Mouse (Mus musculus): ENCODE data around the gene Slc3a1. TPM values are rescaled to one million over a fixed set of nuclear protein-coding genes. Genes with fewer than 3 reads are reported as not detected.

The Slc3a1 gene
- total RNA-seq (2021): under 1 TPM; 0.15 TPM
- long read RNA-seq, experiment 1: 0 reads
- long read RNA-seq, experiment 2: 0 reads

DNA sequence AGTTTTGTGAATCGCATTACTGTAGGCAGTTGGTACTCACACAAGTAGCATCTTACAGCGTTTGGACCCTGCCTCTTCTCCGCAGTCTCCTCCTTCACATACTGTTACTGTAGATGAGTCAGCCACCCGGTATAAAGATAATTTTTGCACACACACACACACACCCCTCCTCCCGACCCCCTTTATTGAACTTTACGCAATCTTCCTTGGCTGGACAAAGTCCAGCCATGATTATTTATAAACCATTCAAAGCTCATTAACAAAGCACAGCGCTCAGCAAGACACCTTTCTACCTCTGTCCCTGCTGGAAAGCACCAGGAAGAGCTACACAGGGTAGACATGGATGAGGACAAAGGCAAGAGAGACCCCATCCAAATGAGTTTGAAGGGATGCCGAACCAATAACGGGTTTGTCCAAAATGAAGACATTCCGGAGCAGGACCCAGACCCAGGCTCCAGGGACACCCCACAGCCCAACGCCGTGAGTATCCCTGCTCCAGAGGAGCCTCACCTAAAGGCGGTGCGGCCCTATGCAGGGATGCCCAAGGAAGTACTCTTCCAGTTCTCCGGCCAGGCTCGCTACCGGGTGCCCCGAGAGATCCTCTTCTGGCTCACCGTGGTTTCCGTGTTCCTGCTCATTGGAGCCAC, at the start of gene Slc3a1:
Gene Slc3a1, plus strand, starts transcription at position 284 of the 647 bp plus-strand sequence.
- no peak for TF ChIP-seq CTCF (conservative IDR thresholded peaks at IDR 0.05)
- no peak for DNase-seq (ENCODE audit: low spot score in 2 of 2)
- Histone ChIP-seq H3K27ac (no peak within 1 kb of the TSS), H3K4me3 (no peak within 1 kb of the TSS)

DNA sequence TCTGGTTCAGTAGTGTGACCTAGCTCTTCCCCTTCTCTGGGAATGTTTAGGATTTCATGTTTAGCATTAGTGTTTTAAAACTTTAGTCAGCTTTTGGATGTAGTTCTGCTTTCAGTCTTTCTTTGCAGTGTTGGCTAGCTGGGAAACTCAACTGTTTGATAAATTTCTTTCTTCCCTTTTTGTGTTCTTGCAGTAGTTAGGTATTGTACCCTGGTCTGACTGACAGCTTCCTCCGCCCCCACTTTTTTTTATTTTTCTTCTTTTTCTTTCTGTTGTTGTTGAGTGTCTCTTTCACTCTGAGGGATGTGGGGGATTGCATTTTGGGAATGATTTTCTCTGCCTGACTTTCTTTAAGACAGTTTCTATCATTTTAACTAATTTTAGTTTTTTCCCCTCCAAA, 46.5 kb upstream of the Slc3a1 start:
- Histone ChIP-seq H3K4me3 (no peak overlapping the region), H3K27ac (no peak overlapping the region)
- no peak for TF ChIP-seq CTCF (conservative IDR thresholded peaks at IDR 0.05)
- no peak for DNase-seq (ENCODE audit: low spot score in 2 of 2)

DNA sequence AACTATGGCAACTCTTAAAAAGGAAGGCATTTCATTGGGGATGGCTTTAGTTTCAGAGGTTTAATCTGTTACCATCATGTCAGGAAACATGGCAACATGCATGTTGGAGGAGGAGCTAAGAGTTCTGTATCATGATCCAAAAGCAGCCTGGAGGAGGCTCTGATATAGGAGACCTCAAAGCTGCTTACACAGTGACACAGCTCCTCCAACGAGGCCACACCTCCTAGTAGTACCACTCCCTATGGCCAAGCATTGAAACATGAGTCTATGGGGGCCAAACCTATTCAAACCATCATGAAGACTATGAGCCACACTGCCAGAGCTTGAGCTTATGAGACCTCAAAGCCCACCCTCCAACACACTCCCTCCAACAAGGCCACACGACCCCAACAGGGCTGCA, 45.4 kb upstream of the Slc3a1 start:
- no peak for DNase-seq (ENCODE audit: low spot score in 2 of 2)
- TF ChIP-seq CTCF (conservative IDR thresholded peaks at IDR 0.05): no peak
- Histone ChIP-seq H3K4me3 (no peak overlapping the region), H3K27ac (no peak overlapping the region)

DNA sequence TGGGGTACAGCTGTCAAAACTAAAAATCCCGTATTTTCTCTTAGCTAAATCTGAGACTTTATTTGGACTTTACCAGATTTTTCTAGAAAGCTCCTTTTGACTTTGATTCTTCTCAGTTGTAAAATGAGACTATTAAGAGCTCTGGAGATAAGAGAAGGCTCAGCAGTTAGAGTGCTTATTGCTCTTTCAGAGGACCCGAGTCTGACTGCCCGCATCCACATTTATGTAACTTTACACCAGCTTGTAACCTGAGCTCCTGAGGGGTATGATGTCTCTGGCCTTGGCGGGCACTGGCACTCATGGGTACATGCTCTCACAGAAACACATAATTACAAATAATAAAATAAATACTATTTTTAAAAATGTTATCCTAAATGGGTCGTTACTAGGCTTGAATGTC, 41.8 kb upstream of the Slc3a1 start:
- TF ChIP-seq CTCF (conservative IDR thresholded peaks at IDR 0.05): no peak
- Histone ChIP-seq H3K4me3 (no peak overlapping the region), H3K27ac (no peak overlapping the region)
- DNase-seq (ENCODE audit: low spot score in 2 of 2): no peak

DNA sequence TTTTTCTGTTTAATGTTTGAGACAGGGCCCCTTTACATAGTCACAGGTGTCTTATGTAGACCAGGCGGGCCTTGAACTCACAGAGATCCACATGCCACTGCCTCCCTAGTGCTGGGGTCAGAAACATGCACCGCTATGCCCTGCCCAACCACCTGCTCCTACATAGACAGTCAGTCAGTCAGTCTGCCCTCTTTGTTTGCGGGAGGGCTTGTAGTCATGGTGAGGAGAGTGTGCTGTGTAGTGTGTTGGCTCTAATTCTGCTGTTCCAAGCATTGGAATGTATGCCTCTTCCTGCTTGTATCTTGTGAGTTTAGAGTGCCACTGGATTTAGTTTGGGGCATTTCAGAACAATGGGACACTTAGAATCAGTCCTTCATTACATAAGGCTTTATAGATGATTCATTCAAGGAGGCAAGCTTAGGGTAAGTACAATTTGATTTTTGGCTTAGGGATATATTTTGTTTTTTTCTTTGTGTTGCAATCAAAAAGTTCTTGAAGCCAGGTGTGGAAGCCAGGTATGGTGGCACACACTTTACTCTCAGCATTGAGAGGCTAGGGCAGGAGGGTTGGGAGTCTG, 40.3 kb upstream of the Slc3a1 start:
- Histone ChIP-seq H3K4me3 (no peak overlapping the region), H3K27ac (0 out of 2 replicates have a peak overlapping the region, but pooled peaks have one; percentile 10)
- no peak for TF ChIP-seq CTCF (conservative IDR thresholded peaks at IDR 0.05)
- no peak for DNase-seq (ENCODE audit: low spot score in 2 of 2)

DNA sequence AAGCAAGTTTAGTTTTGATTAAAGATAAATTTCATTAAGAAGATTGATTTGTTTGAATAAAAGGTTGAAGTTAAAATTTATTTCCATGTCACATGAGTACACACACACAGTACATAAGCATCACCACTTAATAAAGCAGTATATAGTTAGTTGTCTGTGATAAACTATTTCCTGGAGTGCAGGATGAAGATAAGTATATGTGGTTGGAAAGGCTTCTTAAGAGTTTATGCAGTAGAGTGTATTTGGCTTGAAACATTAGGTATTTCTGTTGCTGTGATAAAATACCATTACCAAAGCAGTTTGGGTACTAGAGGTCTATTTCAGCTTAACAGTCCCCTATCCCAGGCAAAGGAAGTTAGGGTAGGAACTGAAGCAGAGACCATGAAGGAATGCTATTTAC, 39.7 kb upstream of the Slc3a1 start:
- TF ChIP-seq CTCF (conservative IDR thresholded peaks at IDR 0.05): no peak
- DNase-seq (ENCODE audit: low spot score in 2 of 2): no peak
- no peak overlapping the region for H3K27ac ChIP-seq
- H3K4me3 ChIP-seq: no peak overlapping the region

DNA sequence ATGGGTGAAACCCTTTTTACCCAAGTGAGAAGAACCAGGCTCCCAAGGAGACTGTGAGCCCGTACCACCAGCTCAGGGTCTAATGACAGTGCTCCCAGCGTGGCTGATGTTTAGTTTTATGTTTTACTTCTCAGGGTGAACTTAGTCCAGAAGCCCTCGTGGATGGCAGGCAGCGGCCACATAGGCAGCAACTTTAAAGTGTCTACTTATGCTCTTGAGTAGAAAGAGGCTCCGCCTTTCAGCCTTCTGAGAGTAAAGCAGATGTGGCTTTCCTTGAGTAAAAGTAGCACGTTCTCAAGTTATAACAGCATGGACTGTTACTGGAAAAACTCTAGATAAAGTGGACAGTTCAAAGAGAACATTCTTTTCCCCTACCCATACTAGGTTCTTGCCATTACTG, 32.3 kb upstream of the Slc3a1 start:
- no peak overlapping the region for H3K4me3 ChIP-seq
- no peak for TF ChIP-seq CTCF (conservative IDR thresholded peaks at IDR 0.05)
- H3K27ac ChIP-seq: no peak overlapping the region
- no peak for DNase-seq (ENCODE audit: low spot score in 2 of 2)

DNA sequence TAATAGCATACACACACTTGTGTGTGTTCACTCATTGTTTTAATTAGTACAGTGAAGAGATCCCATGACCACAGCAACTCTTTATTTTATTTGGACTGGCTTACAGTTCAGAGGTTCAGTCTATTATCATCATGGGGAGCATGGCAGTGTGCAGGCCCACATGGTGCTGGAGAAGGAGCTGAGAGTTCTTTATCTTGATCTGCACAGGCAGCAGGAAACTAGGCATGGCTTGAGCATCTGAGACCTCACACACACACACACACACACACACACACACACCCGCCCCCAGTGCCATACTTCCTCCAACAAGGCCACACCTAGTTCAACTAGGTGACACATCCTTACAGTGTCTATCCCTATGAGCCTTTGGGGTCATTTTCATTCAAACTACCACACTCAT, 30.5 kb upstream of the Slc3a1 start:
- Histone ChIP-seq H3K4me3 (no peak overlapping the region), H3K27ac (no peak overlapping the region)
- no peak for TF ChIP-seq CTCF (conservative IDR thresholded peaks at IDR 0.05)
- DNase-seq (ENCODE audit: low spot score in 2 of 2): no peak

DNA sequence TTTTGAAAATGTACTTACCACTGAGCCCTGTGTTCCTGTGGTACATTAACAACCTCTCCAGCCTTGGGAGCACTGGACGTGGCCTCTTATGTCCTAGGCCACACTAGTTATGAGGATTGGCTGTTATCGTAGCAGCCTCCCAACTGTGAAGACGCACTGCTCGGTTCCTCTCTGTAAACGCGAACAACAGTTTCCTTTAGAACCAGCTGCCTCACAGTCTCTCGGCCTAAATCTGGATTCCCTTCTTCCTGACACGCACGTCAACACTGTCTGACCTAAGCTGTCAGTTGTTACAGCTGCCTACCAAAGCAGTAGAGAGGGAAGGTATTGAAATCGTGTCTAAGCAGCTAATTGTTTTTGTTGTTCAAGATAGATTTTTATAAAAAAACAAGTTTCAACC, 28.5 kb upstream of the Slc3a1 start:
- Histone ChIP-seq H3K4me3 (no peak overlapping the region), H3K27ac (peak overlapping the region; percentile 68)
- DNase-seq (ENCODE audit: low spot score in 2 of 2): no peak
- TF ChIP-seq CTCF (conservative IDR thresholded peaks at IDR 0.05): no peak

DNA sequence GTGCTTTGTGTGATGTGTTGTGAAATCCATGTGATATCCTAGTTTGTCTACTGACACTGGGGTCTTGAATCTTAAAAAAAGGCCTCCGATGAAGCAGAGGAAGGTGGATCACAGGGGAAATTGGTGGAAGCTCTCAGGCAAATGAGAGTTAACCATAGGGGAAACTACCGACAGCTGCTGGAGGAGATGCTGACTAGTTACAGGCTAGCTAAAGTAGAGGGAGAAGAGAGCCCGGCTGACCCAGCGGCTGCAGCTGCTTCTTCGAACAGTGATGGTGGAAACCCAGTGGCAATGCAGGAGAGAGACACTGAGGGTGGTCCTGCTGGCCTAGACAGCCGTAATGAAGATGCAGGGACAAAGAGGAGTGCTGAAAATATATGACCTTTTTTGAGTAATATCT, 14.7 kb upstream of the Slc3a1 start:
- Histone ChIP-seq H3K4me3 (no peak overlapping the region), H3K27ac (no peak overlapping the region)
- no peak for DNase-seq (ENCODE audit: low spot score in 2 of 2)
- TF ChIP-seq CTCF (conservative IDR thresholded peaks at IDR 0.05): no peak

DNA sequence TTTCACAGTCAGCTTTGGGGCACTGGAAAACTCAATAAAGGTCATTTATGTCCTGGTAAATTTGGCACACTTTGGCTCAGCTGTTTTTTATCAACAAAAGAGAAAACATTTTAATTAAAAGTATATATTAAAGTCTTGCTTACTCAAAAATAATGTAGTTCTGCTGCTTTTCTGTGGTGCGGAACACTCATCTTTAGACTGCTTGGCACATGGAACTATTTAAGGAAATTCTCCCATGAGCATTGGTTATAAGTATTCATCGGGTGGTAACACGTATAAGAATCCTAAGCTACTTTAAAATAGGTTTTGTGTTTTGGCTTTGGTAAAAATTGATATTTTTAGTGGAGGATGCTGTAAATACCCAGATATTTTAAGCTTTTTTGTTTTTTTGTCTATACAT, 13.5 kb upstream of the Slc3a1 start:
- no peak overlapping the region for H3K27ac ChIP-seq
- DNase-seq (ENCODE audit: low spot score in 2 of 2): no peak
- H3K4me3 ChIP-seq: no peak overlapping the region
- no peak for TF ChIP-seq CTCF (conservative IDR thresholded peaks at IDR 0.05)

DNA sequence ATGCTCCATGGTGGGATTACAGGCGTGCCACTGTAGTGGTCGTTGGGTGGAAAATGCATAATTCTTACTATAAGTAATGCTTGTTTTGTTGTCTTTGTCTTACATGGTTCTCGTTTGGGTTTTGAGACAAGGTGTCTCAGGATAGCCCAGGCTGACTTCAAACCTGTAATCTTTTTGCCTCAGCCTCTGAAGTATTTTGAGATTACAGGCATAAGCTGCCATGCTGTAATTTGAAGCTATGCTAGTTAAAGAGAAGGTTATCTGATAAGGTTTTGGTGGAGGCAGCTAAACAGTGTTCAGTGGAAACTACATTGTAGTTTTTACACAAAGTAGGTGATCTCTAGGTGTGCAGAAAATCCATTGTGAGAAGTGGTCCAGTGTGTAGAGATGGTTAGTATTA, 9.8 kb upstream of the Slc3a1 start:
- TF ChIP-seq CTCF (conservative IDR thresholded peaks at IDR 0.05): no peak

DNA sequence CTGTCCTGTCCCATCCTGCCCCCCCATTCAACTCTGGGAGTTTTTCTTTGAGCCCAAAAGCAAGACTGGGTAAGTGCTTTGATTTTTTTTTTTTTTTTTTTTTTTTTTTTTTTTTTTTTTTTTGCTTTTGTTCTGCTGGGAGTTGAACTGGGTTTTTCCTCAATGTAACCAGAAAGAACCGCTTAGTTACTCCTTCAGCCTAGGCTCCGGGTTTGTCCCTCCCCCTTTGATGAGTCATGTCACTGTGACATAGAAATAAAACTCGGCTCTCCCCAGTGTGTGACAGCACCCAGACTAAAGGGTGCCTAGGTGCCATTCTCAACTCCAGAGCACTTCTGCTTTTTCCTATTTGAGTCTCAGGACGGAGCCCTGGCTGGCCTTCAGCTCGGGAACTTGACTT, 9.4 kb upstream of the Slc3a1 start:
- H3K4me3 ChIP-seq: no peak overlapping the region
- no peak for TF ChIP-seq CTCF (conservative IDR thresholded peaks at IDR 0.05)
- H3K27ac ChIP-seq: no peak overlapping the region
- no peak for DNase-seq (ENCODE audit: low spot score in 2 of 2)

More for the DNA sequence above, 9.8 kb upstream of the Slc3a1 start:
- Histone ChIP-seq H3K4me3 (no peak overlapping the region), H3K27ac (no peak overlapping the region)
- DNase-seq (ENCODE audit: low spot score in 2 of 2): no peak

DNA sequence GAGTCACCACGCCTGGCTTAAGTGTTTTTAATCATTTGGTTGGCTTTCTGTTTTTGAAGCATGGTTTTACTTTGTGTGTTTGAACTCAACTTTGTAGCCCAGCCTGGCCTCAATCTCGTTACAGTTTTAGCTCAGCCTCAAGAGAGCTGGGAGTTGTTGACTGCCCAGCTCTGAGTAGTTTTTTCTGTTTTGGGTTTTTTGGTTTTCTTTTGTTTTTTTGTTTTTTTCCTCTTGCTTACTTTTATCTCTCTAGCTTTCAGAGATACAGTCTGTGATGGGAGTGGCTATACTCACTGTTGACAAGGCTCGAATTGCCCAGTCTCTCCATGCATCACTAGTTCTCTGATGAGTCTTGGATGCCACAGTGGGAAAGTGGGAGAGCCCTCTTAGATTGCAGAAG, 7.8 kb upstream of the Slc3a1 start:
- no peak for TF ChIP-seq CTCF (conservative IDR thresholded peaks at IDR 0.05)
- Histone ChIP-seq H3K4me3 (no peak overlapping the region), H3K27ac (no peak overlapping the region)
- no peak for DNase-seq (ENCODE audit: low spot score in 2 of 2)
